In genomic region chr1:85751932-85752680, GRCm38 (mm10) we compare ENCODE assay signal across 9 mouse cellular contexts. TPM values are rescaled to one million over a fixed set of nuclear protein-coding genes. Genes with fewer than 3 reads are reported as not detected.
A peak's percentile ranks its signal among the peaks of the same experiment; 100 is the strongest.
DNase-seq lines count a peak whose midpoint lies in the region; ATAC-seq and TF ChIP-seq lines count a peak whose summit lies in the region.
"Had no signal": no experiment of that assay in that cellular context is flagged by ENCODE, and none has a peak within 500 bp of the region (broad histone marks: within the 10 kb centered on the region; RNA-seq: fewer than 3 reads in every experiment).

No protein-coding gene starts in this region.

- H3K27ac ChIP-seq in kidney, postnatal 0 days: no peak overlapping the region
- H3K27ac ChIP-seq in bone marrow, adult 2 months (ENCODE audit: control insufficient read depth, insufficient read depth, low read depth, low read length, poor library complexity): peak overlapping the region; percentile 76
- peak overlapping the region; percentile 74 for H3K27ac ChIP-seq in embryonic facial prominence, embryonic 15.5 days (replicated peaks)
- H3K27ac ChIP-seq in olfactory bulb, adult 2 months (ENCODE audit: insufficient read depth, low read depth, low read length): 0 out of 2 replicates have a peak overlapping the region, but pooled peaks have one; percentile 1
- H3K27ac ChIP-seq: limb, embryonic 13.5 days; neural tube, embryonic 12.5 days had no signal

- H3K4me3 ChIP-seq in kidney, postnatal 0 days (replicated peaks; ENCODE audit: low read depth, low read length): no peak overlapping the region
- no peak overlapping the region for H3K4me3 ChIP-seq in bone marrow, adult 2 months (replicated peaks; ENCODE audit: control insufficient read depth, low read depth, low read length)
- H3K4me3 ChIP-seq in embryonic facial prominence, embryonic 15.5 days (replicated peaks): no peak overlapping the region
- H3K4me3 ChIP-seq in olfactory bulb, adult 2 months (ENCODE audit: insufficient read depth, low read depth, low read length): no peak overlapping the region
- H3K4me3 ChIP-seq: limb, embryonic 13.5 days; neural tube, embryonic 12.5 days had no signal

- no peak for TF ChIP-seq CTCF in kidney, postnatal 0 days (IDR thresholded peaks at IDR 0.05; ENCODE audit: low read depth)
- TF ChIP-seq CTCF in bone marrow, adult 2 months (IDR thresholded peaks at IDR 0.05; ENCODE audit: control insufficient read depth, insufficient read depth, low read length): no peak
- TF ChIP-seq CTCF in olfactory bulb, adult 2 months (IDR thresholded peaks at IDR 0.05; ENCODE audit: insufficient read depth, low read depth, low read length): no peak

- H3K4me2 ChIP-seq in kidney, postnatal 0 days (ENCODE audit: low read length): no peak overlapping the region
- no peak overlapping the region for H3K4me2 ChIP-seq in embryonic facial prominence, embryonic 15.5 days (replicated peaks)
- H3K4me2 ChIP-seq: limb, embryonic 13.5 days; neural tube, embryonic 12.5 days had no signal

- no peak for TF ChIP-seq POLR2A in bone marrow, adult 2 months (IDR thresholded peaks at IDR 0.05; ENCODE audit: borderline replicate concordance, control insufficient read depth, low read depth, low read length)
- no peak for TF ChIP-seq POLR2A in olfactory bulb, adult 2 months (IDR thresholded peaks at IDR 0.05; ENCODE audit: insufficient read depth, low read depth, low read length)

- no peak overlapping the region for H3K9ac ChIP-seq in kidney, postnatal 0 days (ENCODE audit: low read depth, low read length)
- H3K9ac ChIP-seq in embryonic facial prominence, embryonic 15.5 days: no peak overlapping the region
- H3K9ac ChIP-seq: limb, embryonic 13.5 days; neural tube, embryonic 12.5 days had no signal

- no peaks in the 10 kb centered on the region for H3K27me3 ChIP-seq in kidney, postnatal 0 days (ENCODE audit: insufficient read depth, low read length)
- H3K27me3 ChIP-seq in embryonic facial prominence, embryonic 15.5 days: no peaks in the 10 kb centered on the region
- H3K27me3 ChIP-seq: limb, embryonic 13.5 days; neural tube, embryonic 12.5 days had no signal

- H3K4me1 ChIP-seq in kidney, postnatal 0 days (replicated peaks; ENCODE audit: insufficient read depth, low read length): no peaks in the 10 kb centered on the region
- peaks cover 8% of the 10 kb centered on the region for H3K4me1 ChIP-seq in bone marrow, adult 2 months (ENCODE audit: control insufficient read depth, insufficient read depth, low read length)
- H3K4me1 ChIP-seq in embryonic facial prominence, embryonic 15.5 days: peaks cover 15% of the 10 kb centered on the region; the same call in 1 of the 2 replicates
- peaks cover 9% of the 10 kb centered on the region for H3K4me1 ChIP-seq in olfactory bulb, adult 2 months (ENCODE audit: control insufficient read depth, insufficient read depth, low read length)
- H3K4me1 ChIP-seq: limb, embryonic 13.5 days; neural tube, embryonic 12.5 days had no signal

- ATAC-seq in kidney, postnatal 0 days (replicated peaks; ENCODE audit: low FRiP score, low read depth): peak; percentile 19; the same call in 1 of the 2 replicates
- peak; percentile 39; the same call in 1 of the 2 replicates for ATAC-seq in embryonic facial prominence, embryonic 15.5 days (ENCODE audit: insufficient number of reproducible peaks, low FRiP score, low TSS enrichment, low read depth)

- H3K36me3 ChIP-seq in kidney, postnatal 0 days (ENCODE audit: insufficient read depth, low read length): no peaks in the 10 kb centered on the region
- H3K36me3 ChIP-seq in embryonic facial prominence, embryonic 15.5 days: no peaks in the 10 kb centered on the region
- H3K36me3 ChIP-seq: limb, embryonic 13.5 days; neural tube, embryonic 12.5 days had no signal

- WGBS in kidney, postnatal 0 days: 78% methylated on average over 11 of the region's 11 CpGs
- WGBS in bone marrow, adult 2 months: 39% methylated on average over 11 of the region's 11 CpGs
- WGBS in embryonic facial prominence, embryonic 15.5 days: 63% methylated on average over 11 of the region's 11 CpGs
- 76% methylated on average over 11 of the region's 11 CpGs for WGBS in olfactory bulb, adult 2 months

- H3K9me3 ChIP-seq in kidney, postnatal 0 days (replicated peaks; ENCODE audit: low read length): no peaks in the 10 kb centered on the region
- H3K9me3 ChIP-seq in embryonic facial prominence, embryonic 15.5 days (replicated peaks): no peaks in the 10 kb centered on the region
- H3K9me3 ChIP-seq: limb, embryonic 13.5 days; neural tube, embryonic 12.5 days had no signal

- no peak for DNase-seq in kidney, postnatal 0 days (ENCODE audit: low spot score)
- DNase-seq in kidney, postnatal 25 days: no peak
- no peak for DNase-seq in cerebellum, postnatal 14 days
- no peak for DNase-seq in kidney, postnatal 4 days

RNA-seq across cellular contexts. Expression of gene A630001G21Rik, which starts 26.3 kb away (rescaled TPM):
- 0.98 and 1.7 TPM in 2 replicates for polyA plus RNA-seq in kidney, postnatal 0 days (2015; fragmentation: Nextera tagmentation; extraction: Ambion mirVana)
- polyA plus RNA-seq in bone marrow, adult 2 months (2011; ENCODE audit: insufficient read depth, insufficient read length, low replicate concordance, missing spikeins): 28.7 and 60.7 TPM in 2 replicates
- 1.6 and 1.7 TPM in 2 replicates for polyA plus RNA-seq in embryonic facial prominence, embryonic 15.5 days (2015; fragmentation: Nextera tagmentation; extraction: Ambion mirVana)
- polyA plus RNA-seq in olfactory bulb, adult 2 months (2012; ENCODE audit: insufficient read depth, insufficient read length, low replicate concordance, missing spikeins): not detected in 2 replicates

RNA-seq across cellular contexts. Expression of gene Cab39, which starts 41.1 kb away (rescaled TPM):
- polyA plus RNA-seq in kidney, postnatal 0 days (2015; fragmentation: Nextera tagmentation; extraction: Ambion mirVana): 31.3 and 34.6 TPM in 2 replicates
- polyA plus RNA-seq in bone marrow, adult 2 months (2011; ENCODE audit: insufficient read depth, insufficient read length, low replicate concordance, missing spikeins): 22.7 and 25.7 TPM in 2 replicates
- polyA plus RNA-seq in embryonic facial prominence, embryonic 15.5 days (2015; fragmentation: Nextera tagmentation; extraction: Ambion mirVana): 30.3 and 31.3 TPM in 2 replicates
- 256 TPM in 1 of 2 replicates, not detected in the other for polyA plus RNA-seq in olfactory bulb, adult 2 months (2012; ENCODE audit: insufficient read depth, insufficient read length, low replicate concordance, missing spikeins)
